Mouse (Mus musculus) ES-Bruce4 (cell line): Measurements from ENCODE around the gene Mov10.

Experiments
- CTCF ChIP-seq: IDR thresholded peaks from one replicate; pipeline ENCODE4 v1.8.1; 2011; ENCODE audit warnings: low read depth, low read length
- POLR2A ChIP-seq: IDR thresholded peaks from one replicate; pipeline ENCODE4 v1.8.1; 2011; ENCODE audit warnings: low read length; ENCODE audit not compliant: insufficient read depth

DNA sequence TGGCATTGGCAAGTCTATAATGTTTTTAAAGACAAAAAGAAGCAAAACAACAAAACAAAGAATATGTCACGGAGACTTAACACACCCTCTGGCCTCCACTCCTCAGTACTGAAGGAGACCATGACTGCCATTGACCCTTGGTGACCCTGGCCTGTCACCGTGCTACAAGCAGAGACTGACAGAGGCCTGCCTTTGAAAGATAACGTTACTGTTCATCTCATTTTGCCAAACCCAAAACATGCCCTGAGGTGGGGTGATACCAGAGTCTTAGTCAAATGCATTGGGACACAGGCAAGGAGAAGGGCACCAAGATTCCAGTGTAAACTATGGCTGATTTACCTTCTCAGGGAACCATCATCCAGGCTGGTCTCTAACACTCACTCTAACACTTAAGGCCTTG lies 49.2 kb downstream of the Mov10 start:
- no peak for TF ChIP-seq POLR2A
- no peak for TF ChIP-seq CTCF
